Mouse (Mus musculus) heart, adult 2 months (tissue): ENCODE results near the gene Tesk2.

Source experiments
- CTCF ChIP-seq: fragments of 200-600 bp; IDR thresholded peaks from 2 replicates; pipeline ENCODE4 v1.8.1; 2022; ENCODE audit warnings: antibody characterized with exemption, mild to moderate bottlenecking, moderate library complexity
- EP300 ChIP-seq: fragments of 200-500 bp; IDR thresholded peaks from 2 replicates; pipeline ENCODE4 v1.6.1; 2011; ENCODE audit warnings: low read depth, low read length, control low read depth; ENCODE audit not compliant: insufficient read depth
- POLR2A ChIP-seq: fragments of 200-500 bp; IDR thresholded peaks from 2 replicates; pipeline ENCODE4 v1.6.1; 2011; ENCODE audit warnings: mild to moderate bottlenecking, low read depth, low read length, control low read depth; ENCODE audit not compliant: insufficient read depth

DNA sequence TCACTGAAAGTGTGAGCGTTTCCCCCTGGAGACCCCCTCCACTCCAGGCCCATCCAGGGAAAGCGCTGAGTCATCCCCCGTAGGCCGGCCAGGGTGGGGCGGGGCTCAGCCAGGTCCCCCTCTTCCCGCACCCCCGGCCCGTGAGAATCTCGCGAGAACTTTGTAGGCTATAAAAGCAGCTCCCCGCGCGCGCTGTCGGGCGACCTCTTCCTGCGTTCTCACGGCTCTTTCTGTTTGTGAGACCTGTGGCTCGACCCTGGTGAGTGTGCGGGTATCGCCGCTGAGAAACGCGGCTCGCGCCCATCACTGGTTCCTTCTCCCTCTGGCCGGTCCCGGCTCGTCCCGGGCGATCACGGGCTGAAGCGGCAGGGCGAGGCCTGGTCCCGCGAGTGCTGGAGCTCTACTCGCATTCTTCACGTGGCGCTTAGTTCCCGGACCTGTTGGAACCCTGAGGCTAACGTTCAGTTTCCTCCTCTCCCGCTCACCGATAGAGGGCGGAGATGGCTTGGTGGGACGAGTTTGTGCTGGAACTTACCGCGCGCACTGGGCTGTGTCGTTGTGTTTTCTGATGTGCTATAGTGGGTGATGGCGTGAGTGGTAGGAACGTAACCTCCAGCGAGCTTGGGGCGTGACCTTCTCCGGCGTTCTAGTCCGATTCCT lies 35.2 kb upstream of the Tesk2 start, which contains the start of gene Prdx1:
- TF ChIP-seq POLR2A (peak; percentile 99), CTCF (peak; percentile 85), EP300 (peak; percentile 40)
